Mouse (Mus musculus): ENCODE data around the gene Elovl1.
A peak's percentile ranks its signal among the peaks of the same experiment; 100 is the strongest.

Gene Elovl1

DNA sequence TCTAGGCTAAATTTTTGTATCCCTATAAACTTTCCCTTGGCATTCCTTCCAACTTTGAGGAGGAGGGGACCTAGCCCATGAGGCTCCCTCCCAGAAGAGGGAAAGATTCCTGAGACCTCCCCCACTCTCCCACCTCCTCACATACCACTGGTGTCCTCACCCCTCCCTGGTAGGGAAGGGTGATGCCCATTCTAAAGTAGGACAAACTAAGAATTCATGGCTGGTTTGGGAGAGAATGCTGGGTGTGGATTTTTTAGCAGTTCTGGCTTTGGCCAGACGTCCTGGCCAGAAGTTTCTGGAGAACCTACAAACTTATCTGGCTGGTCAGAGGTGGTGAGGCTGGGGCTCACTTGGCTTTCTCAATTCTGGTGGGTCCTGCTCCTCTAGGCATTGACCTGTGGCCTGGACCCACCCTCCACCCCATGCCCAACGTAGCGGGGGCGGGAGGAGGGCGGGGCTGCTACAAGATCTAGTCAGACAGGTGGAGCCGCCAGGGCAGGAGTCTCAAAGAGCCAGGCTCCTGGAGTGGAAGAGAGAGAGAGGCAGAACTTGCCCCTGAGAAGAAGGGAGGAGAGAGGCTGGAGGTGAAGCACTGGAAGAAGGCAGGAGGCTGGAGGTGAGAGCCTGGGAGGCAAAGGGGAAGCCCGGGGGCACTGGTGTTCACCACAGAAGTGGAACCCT is 1.5 kb downstream of the Elovl1 start:
- DNase-seq, result no peak

GRCm38 (mm10) chr4:118432332-118432731 is 4.4 kb downstream of the Elovl1 start:
- no peak for DNase-seq

DNA sequence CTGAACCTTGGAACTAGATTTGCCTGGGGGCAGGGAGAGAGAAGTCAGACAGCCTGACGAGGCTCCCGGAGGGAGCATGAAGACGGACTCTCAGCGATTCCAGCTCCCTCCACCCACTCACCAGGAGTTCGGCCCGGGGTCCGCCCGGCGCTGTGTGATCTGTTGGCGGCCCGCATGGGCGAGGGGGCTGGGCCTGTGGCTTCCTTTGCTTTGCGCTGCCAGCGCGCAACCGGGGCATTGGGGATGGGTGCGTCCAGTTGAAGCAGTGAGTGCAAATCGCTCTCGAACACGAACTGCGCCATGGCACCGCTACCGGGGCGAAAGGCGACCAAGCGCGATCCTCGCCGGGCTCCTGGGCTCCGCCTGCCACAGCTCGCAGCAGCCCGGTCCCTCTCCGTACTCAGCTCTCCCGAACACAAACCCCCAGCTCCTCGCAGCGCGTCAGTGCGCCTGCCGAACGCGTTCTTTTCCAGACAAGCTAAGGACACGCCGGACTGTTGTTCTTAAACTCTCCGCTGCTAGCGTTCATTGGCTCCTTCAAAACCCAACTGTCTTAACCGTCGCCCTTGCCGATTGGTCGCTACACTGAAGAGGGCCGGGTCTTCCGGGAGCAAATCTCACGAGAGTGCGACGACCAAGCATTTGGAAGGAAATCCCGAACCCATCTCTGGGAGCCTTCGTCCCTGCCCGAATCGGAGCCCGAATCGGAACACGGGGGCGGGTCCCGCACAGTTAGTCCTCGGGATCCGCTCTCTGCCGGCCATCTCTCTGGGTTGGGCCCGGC is 9.1 kb downstream of the Elovl1 start, which contains the start of gene Cdc20:
TSS of gene Cdc20 (minus strand) at position 533 of the 784 bp plus-strand sequence.
- DNase-seq, result peak; percentile 93 to 94

DNA sequence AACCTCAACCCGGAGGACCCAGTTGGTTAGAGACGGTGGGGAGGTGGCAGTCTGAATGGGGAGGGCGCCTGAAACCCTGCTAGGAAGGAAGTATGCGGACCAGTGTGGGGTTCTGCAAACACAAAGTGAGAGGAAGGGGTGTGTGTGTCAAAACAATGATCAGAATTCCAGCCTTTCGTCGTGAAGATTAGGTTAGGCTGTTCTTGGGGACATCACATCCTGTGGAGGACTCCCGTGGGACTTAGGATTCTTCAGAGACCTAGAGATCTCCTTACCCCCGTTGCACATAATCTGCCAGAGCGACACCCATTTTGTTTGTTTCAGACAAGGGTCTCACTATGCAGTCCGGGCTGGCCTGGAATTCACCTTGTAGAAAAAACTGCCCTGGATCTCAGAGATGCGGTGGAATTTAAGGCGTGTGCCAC is 9.9 kb downstream of the Elovl1 start:
- DNase-seq, result peak; percentile 30 to 46

GRCm38 (mm10) chr4:118445088-118445487 is 17.2 kb downstream of the Elovl1 start:
- no peak for DNase-seq

- peak; percentile 50 to 58 for DNase-seq
These were observed 18.0 kb downstream of the Elovl1 start for GRCm38 (mm10) chr4:118445781-118446414.

GRCm38 (mm10) chr4:118446415-118447153 is 18.7 kb downstream of the Elovl1 start:
- DNase-seq, result no peak

DNA sequence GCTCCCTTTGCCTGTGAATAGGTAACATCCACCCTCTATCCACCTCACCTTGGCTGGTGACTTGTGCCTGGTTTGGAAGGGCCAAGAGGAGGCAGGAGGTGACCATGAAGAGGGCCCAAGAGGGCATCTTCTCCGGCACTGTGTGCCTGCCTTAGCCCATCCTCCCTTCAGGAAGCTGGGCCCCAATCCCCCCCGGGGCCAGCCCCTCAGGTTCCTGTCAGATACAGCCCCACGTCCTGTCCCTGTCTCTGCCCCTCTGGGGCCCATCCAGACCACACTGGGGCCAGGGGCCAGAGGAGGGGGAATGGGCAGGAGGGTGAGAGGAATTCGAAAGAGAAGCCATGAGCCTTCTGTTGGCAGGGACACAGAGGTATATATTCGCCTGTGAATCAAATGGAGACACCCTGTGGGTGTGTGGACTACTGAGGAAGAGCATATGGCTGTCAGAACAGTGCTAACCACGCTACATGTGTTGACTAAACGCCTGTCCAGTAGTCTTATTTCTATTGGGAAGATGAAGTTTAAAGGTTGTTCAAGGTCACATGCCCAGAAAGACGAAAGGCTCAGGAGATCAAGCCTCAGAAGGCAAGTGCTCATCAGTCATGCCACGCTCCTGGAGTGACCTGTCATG is 29.6 kb downstream of the Elovl1 start, which contains the start of gene Mpl:
TSS of gene Mpl (minus strand) at position 169 of the 631 bp plus-strand sequence.
- no peak for DNase-seq

DNA sequence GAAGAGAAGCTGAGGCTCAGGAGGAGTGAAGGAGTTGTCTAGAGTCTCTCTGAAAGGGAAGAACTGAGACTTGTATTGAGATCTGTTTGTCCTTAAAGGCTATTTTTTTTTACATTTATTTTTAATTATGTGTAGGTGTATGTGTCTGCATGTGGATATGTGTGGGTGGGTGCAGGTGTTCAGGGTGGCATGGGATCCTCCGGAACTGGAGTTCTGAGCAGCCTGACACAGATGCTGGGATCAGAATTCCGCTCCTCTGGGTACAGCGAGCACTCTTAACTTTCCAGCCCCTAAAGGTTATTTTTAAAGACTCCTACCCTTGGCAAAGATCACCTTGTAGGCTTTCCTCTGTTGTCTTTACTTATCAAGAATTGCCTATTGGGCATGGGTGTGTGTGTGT is 37.1 kb downstream of the Elovl1 start:
- no peak for DNase-seq

GRCm38 (mm10) chr4:118465697-118466163 is 37.8 kb downstream of the Elovl1 start:
- no peak for DNase-seq

DNA sequence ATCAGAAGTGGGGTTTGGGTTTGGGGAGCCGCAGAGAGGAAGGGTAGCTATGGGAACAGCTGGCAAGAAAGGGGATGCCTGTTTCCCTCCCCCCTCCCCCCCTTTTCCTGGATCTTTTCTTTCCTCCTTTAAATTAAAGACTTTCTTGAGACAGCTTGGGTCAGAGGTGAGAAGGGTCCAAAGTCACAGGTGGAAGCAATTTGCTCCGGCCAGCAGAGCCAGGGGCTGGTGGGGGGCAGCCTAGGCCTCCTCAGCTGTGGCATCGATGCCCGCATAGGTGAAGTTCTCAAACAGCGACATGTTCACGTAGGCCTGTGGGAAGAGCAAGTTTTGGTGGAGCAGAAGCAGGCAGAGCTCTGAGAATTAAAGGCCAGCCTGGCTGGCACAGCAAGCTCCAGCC is 43.4 kb downstream of the Elovl1 start:
- no peak for DNase-seq

DNA sequence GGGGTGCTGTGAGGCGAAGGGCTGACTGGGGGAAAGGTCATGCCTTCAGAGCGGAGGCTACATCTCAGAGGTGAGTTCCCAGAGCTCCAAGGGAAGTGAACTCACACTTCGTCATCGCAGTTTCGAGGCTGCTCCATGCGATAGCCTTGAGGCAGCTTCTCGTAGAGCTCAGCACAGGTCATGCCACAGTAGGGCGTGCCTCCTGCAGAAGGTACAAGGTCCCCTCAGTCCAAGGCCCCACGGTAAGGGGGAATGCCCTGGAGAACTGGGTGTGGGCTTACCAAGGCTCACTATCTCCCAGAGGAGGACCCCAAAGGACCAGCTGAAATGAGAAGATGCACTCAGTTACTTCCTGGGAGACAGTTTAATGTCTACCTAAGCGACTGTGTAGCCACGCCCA is 44.8 kb downstream of the Elovl1 start:
- DNase-seq, result no peak

- DNase-seq, result no peak
These were observed 49.1 kb downstream of the Elovl1 start for GRCm38 (mm10) chr4:118476773-118477530.
